Mouse (Mus musculus) ES-E14 (cell line): ENCODE data around the gene Ank3.

Experiments
- CHD2 ChIP-seq: IDR thresholded peaks from 2 replicates; pipeline ENCODE4 v1.6.1; 2014; ENCODE audit warnings: mild to moderate bottlenecking, low read depth, low read length, inconsistent platforms
- HCFC1 ChIP-seq: IDR thresholded peaks from 2 replicates; pipeline ENCODE4 v1.6.1; 2012; ENCODE audit warnings: low read length, inconsistent platforms, borderline replicate concordance; ENCODE audit not compliant: insufficient read depth
- MAFK ChIP-seq: IDR thresholded peaks from 2 replicates; pipeline ENCODE4 v1.6.1; 2014; ENCODE audit warnings: mild to moderate bottlenecking, low read depth, low read length, inconsistent platforms; ENCODE audit not compliant: insufficient read depth
- ZC3H11A ChIP-seq: IDR thresholded peaks from 2 replicates; pipeline ENCODE4 v1.6.1; 2012; ENCODE audit warnings: low read depth, mild to moderate bottlenecking, inconsistent platforms, low read length, borderline replicate concordance

DNA sequence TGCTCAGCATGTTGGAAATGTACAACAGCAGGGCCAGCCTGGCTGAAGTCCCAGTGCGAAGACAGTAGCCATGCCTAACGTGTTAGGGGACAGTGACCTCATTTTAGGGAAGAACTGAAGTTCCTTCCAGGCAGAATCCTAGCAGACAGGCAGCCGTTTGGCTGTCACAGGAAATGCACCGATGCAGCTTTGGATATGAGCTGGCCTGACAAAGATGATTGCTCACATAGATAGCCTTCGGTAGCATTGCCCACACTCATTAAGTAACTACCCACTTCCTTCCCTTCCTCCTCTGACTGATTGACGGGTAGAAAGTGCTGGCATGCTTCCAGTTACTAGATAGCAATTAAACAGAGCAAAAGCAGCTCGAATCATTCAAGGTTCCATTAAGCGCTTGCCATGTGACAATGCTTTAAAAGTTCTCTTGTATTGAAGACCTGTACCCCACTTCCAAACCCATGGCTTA lies 397.9 kb downstream of the Ank3 start:
- no peak for TF ChIP-seq HCFC1
- TF ChIP-seq CHD2: no peak
- no peak for TF ChIP-seq ZC3H11A
- TF ChIP-seq MAFK: no peak
